Mouse (Mus musculus): ENCODE data around the gene Dock9.

Gene Dock9

GRCm38 (mm10) chr14:121713166-121713829 lies 84.3 kb downstream of the Dock9 start:
- H3K4me1 ChIP-seq (replicated peaks; ENCODE audit: low read depth, low read length): peaks cover 55% of the 10 kb centered on the region
- no peaks in the 10 kb centered on the region for H3K27me3 ChIP-seq (ENCODE audit: insufficient read depth, low read length)
- no peaks in the 10 kb centered on the region for H3K36me3 ChIP-seq (ENCODE audit: insufficient read depth, low read length)
- no peak overlapping the region for H3K4me3 ChIP-seq (replicated peaks; ENCODE audit: low read length)
- TF ChIP-seq NANOG (IDR thresholded peaks at IDR 0.05; ENCODE audit: borderline replicate concordance, low read length): no peak
- no peak for TF ChIP-seq CTCF (conservative IDR thresholded peaks at IDR 0.05; ENCODE audit: low read length)
- no peak for TF ChIP-seq POU5F1 (IDR thresholded peaks at IDR 0.05; ENCODE audit: borderline replicate concordance, low read length)
- H3K9me3 ChIP-seq (ENCODE audit: low read length): no peaks in the 10 kb centered on the region

- TF ChIP-seq POU5F1 (IDR thresholded peaks at IDR 0.05; ENCODE audit: borderline replicate concordance, low read length): no peak
- TF ChIP-seq CTCF (conservative IDR thresholded peaks at IDR 0.05; ENCODE audit: low read length): no peak
- no peak for TF ChIP-seq NANOG (IDR thresholded peaks at IDR 0.05; ENCODE audit: borderline replicate concordance, low read length)
These were observed 86.4 kb downstream of the Dock9 start for GRCm38 (mm10) chr14:121711089-121711826.

GRCm38 (mm10) chr14:121710130-121710529 lies 87.5 kb downstream of the Dock9 start:
- no peaks in the 10 kb centered on the region for H3K9me3 ChIP-seq (ENCODE audit: low read length)
- no peak overlapping the region for H3K4me3 ChIP-seq (replicated peaks; ENCODE audit: low read length)
- no peak for TF ChIP-seq CTCF (conservative IDR thresholded peaks at IDR 0.05; ENCODE audit: low read length)
- no peak for TF ChIP-seq POU5F1 (IDR thresholded peaks at IDR 0.05; ENCODE audit: borderline replicate concordance, low read length)
- no peak for TF ChIP-seq NANOG (IDR thresholded peaks at IDR 0.05; ENCODE audit: borderline replicate concordance, low read length)

More at GRCm38 (mm10) chr14:121711089-121711826, 86.4 kb downstream of the Dock9 start:
- no peaks in the 10 kb centered on the region for H3K36me3 ChIP-seq (ENCODE audit: insufficient read depth, low read length)
- no peak overlapping the region for H3K4me3 ChIP-seq (replicated peaks; ENCODE audit: low read length)
- H3K9me3 ChIP-seq (ENCODE audit: low read length): no peaks in the 10 kb centered on the region
- H3K27me3 ChIP-seq (ENCODE audit: insufficient read depth, low read length): no peaks in the 10 kb centered on the region
- H3K4me1 ChIP-seq (replicated peaks; ENCODE audit: low read depth, low read length): peaks cover 39% of the 10 kb centered on the region

GRCm38 (mm10) chr14:121708244-121708643 lies 89.4 kb downstream of the Dock9 start:
- H3K36me3 ChIP-seq (ENCODE audit: insufficient read depth, low read length): no peaks in the 10 kb centered on the region
- no peaks in the 10 kb centered on the region for H3K9me3 ChIP-seq (ENCODE audit: low read length)
- peaks cover 25% of the 10 kb centered on the region for H3K4me1 ChIP-seq (replicated peaks; ENCODE audit: low read depth, low read length)
- TF ChIP-seq NANOG (IDR thresholded peaks at IDR 0.05; ENCODE audit: borderline replicate concordance, low read length): no peak
- TF ChIP-seq CTCF (conservative IDR thresholded peaks at IDR 0.05; ENCODE audit: low read length): no peak
- no peak for TF ChIP-seq POU5F1 (IDR thresholded peaks at IDR 0.05; ENCODE audit: borderline replicate concordance, low read length)
- H3K27me3 ChIP-seq (ENCODE audit: insufficient read depth, low read length): no peaks in the 10 kb centered on the region
- H3K4me3 ChIP-seq (replicated peaks; ENCODE audit: low read length): no peak overlapping the region

More at GRCm38 (mm10) chr14:121710130-121710529, 87.5 kb downstream of the Dock9 start:
- Histone ChIP-seq H3K4me1 (replicated peaks; ENCODE audit: low read depth, low read length) (peaks cover 37% of the 10 kb centered on the region), H3K27me3 (ENCODE audit: insufficient read depth, low read length) (no peaks in the 10 kb centered on the region), H3K36me3 (ENCODE audit: insufficient read depth, low read length) (no peaks in the 10 kb centered on the region)

GRCm38 (mm10) chr14:121706482-121706901 lies 91.1 kb downstream of the Dock9 start:
- H3K36me3 ChIP-seq (ENCODE audit: insufficient read depth, low read length): no peaks in the 10 kb centered on the region
- peaks cover 12% of the 10 kb centered on the region for H3K4me1 ChIP-seq (replicated peaks; ENCODE audit: low read depth, low read length)
- no peak overlapping the region for H3K4me3 ChIP-seq (replicated peaks; ENCODE audit: low read length)
- no peaks in the 10 kb centered on the region for H3K9me3 ChIP-seq (ENCODE audit: low read length)
- H3K27me3 ChIP-seq (ENCODE audit: insufficient read depth, low read length): no peaks in the 10 kb centered on the region
- TF ChIP-seq POU5F1 (IDR thresholded peaks at IDR 0.05; ENCODE audit: borderline replicate concordance, low read length) (no peak), NANOG (IDR thresholded peaks at IDR 0.05; ENCODE audit: borderline replicate concordance, low read length) (no peak), CTCF (conservative IDR thresholded peaks at IDR 0.05; ENCODE audit: low read length) (no peak)

- TF ChIP-seq CTCF (conservative IDR thresholded peaks at IDR 0.05; ENCODE audit: low read length) (no peak), POU5F1 (IDR thresholded peaks at IDR 0.05; ENCODE audit: borderline replicate concordance, low read length) (no peak), NANOG (IDR thresholded peaks at IDR 0.05; ENCODE audit: borderline replicate concordance, low read length) (no peak)
- Histone ChIP-seq H3K27me3 (ENCODE audit: insufficient read depth, low read length) (no peaks in the 10 kb centered on the region), H3K4me1 (replicated peaks; ENCODE audit: low read depth, low read length) (peaks cover 5% of the 10 kb centered on the region), H3K36me3 (ENCODE audit: insufficient read depth, low read length) (no peaks in the 10 kb centered on the region), H3K9me3 (ENCODE audit: low read length) (no peaks in the 10 kb centered on the region), H3K4me3 (replicated peaks; ENCODE audit: low read length) (no peak overlapping the region)
These were observed 92.0 kb downstream of the Dock9 start for GRCm38 (mm10) chr14:121705644-121706043.

GRCm38 (mm10) chr14:121702534-121702933 lies 95.1 kb downstream of the Dock9 start:
- no peak overlapping the region for H3K4me3 ChIP-seq (replicated peaks; ENCODE audit: low read length)
- no peaks in the 10 kb centered on the region for H3K9me3 ChIP-seq (ENCODE audit: low read length)
- TF ChIP-seq NANOG (IDR thresholded peaks at IDR 0.05; ENCODE audit: borderline replicate concordance, low read length): no peak
- TF ChIP-seq CTCF (conservative IDR thresholded peaks at IDR 0.05; ENCODE audit: low read length): no peak
- TF ChIP-seq POU5F1 (IDR thresholded peaks at IDR 0.05; ENCODE audit: borderline replicate concordance, low read length): no peak
- no peaks in the 10 kb centered on the region for H3K36me3 ChIP-seq (ENCODE audit: insufficient read depth, low read length)
- H3K27me3 ChIP-seq (ENCODE audit: insufficient read depth, low read length): no peaks in the 10 kb centered on the region
- peaks cover 14% of the 10 kb centered on the region for H3K4me1 ChIP-seq (replicated peaks; ENCODE audit: low read depth, low read length)

GRCm38 (mm10) chr14:121700013-121700412 lies 97.6 kb downstream of the Dock9 start:
- Histone ChIP-seq H3K27me3 (ENCODE audit: insufficient read depth, low read length) (no peaks in the 10 kb centered on the region), H3K9me3 (ENCODE audit: low read length) (no peaks in the 10 kb centered on the region), H3K36me3 (ENCODE audit: insufficient read depth, low read length) (no peaks in the 10 kb centered on the region), H3K4me3 (replicated peaks; ENCODE audit: low read length) (no peak overlapping the region), H3K4me1 (replicated peaks; ENCODE audit: low read depth, low read length) (peaks cover 19% of the 10 kb centered on the region)
- TF ChIP-seq POU5F1 (IDR thresholded peaks at IDR 0.05; ENCODE audit: borderline replicate concordance, low read length) (no peak), NANOG (IDR thresholded peaks at IDR 0.05; ENCODE audit: borderline replicate concordance, low read length) (no peak), CTCF (conservative IDR thresholded peaks at IDR 0.05; ENCODE audit: low read length) (no peak)
